Comparison of ENCODE assay signal across 10 mouse cellular contexts in the genomic region with DNA sequence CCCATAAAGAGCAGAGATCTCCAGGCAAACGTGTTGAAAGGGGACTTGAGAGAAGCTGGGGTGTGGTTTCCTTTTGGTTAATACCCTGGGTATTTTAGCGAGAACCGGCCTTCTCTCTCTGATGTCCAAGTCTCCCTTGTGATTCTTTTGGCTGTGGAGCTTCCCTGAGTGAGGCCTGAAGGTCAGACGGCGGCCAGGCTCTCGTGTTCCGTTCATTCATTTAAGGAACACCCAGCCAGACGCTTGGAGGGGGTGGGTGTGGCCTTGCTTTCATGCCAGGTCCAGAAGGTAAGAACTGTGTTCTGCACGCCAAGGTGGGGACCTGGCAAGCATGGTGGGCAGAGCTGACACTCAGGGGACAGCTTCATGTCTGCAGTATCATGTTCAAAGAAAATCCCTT.
"Had no signal": no experiment of that assay in that cellular context is flagged by ENCODE, and none has a peak within 500 bp of the region (broad histone marks: within the 10 kb centered on the region; RNA-seq: fewer than 3 reads in every experiment).

No protein-coding gene starts in this region.

- H3K36me3 ChIP-seq: limb, embryonic 13.5 days; neural tube, embryonic 15.5 days had no signal

- H3K27me3 ChIP-seq: limb, embryonic 13.5 days; neural tube, embryonic 15.5 days had no signal

- H3K9me3 ChIP-seq: limb, embryonic 13.5 days; neural tube, embryonic 15.5 days had no signal

- DNase-seq: kidney, postnatal 36 days; left cerebral cortex, postnatal 4 days; lung, adult 18-20 months; midbrain, embryonic 14.5 days; spleen, adult 18-20 months; thymus, adult 2 months; thymus, postnatal 25 days had no signal

- H3K4me3 ChIP-seq: limb, embryonic 13.5 days; myocyte; neural tube, embryonic 15.5 days had no signal
